Mouse (Mus musculus): ENCODE data around the gene Alg2. TPM values are rescaled to one million over a fixed set of nuclear protein-coding genes. Genes with fewer than 3 reads are reported as not detected.

The Alg2 gene
- polyA plus RNA-seq (2016; fragmentation: Nextera tagmentation; extraction: Ambion mirVana): 94.9 and 120 TPM in 2 replicates

GRCm38 (mm10) chr4:47473968-47474729 is at the start of gene Alg2, which contains the start of gene Sec61b:
Gene Alg2 (minus strand): TSS chr4:47474333.
Gene Sec61b (plus strand): TSS chr4:47474658.
- H3K4me3 ChIP-seq: peak within 1 kb of the TSS; percentile 77
- DNase-seq (ENCODE audit: low spot score): peak; percentile 97
- peak within 1 kb of the TSS; percentile 94 for H3K27ac ChIP-seq
- H3K27me3 ChIP-seq (ENCODE audit: insufficient read depth, poor library complexity, severe bottlenecking): no peaks in the 10 kb centered on the region
- WGBS: under 1% methylated on average over 58 of the region's 58 CpGs
- peaks cover 10% of the 10 kb centered on the region; the same call in 1 of the 2 replicates for H3K9me3 ChIP-seq
- peaks cover 66% of the 10 kb centered on the region for H3K36me3 ChIP-seq
- H3K4me1 ChIP-seq (replicated peaks): peaks cover 25% of the 10 kb centered on the region

GRCm38 (mm10) chr4:47521884-47522605 is 47.9 kb upstream of the Alg2 start:
- Histone ChIP-seq H3K27ac (no peak overlapping the region), H3K4me1 (replicated peaks) (peaks cover 7% of the 10 kb centered on the region; the same call in 1 of the 2 replicates), H3K27me3 (ENCODE audit: insufficient read depth, poor library complexity, severe bottlenecking) (no peaks in the 10 kb centered on the region), H3K36me3 (no peaks in the 10 kb centered on the region), H3K9me3 (no peaks in the 10 kb centered on the region), H3K4me3 (no peak overlapping the region)
- DNase-seq (ENCODE audit: low spot score): no peak
- WGBS: 90% methylated on average over 6 of the region's 6 CpGs

- Histone ChIP-seq H3K4me1 (replicated peaks) (peaks cover 7% of the 10 kb centered on the region; the same call in 1 of the 2 replicates), H3K9me3 (no peaks in the 10 kb centered on the region), H3K27ac (no peak overlapping the region), H3K27me3 (ENCODE audit: insufficient read depth, poor library complexity, severe bottlenecking) (no peaks in the 10 kb centered on the region), H3K4me3 (no peak overlapping the region), H3K36me3 (no peaks in the 10 kb centered on the region)
- DNase-seq (ENCODE audit: low spot score): no peak
- 68% methylated on average over 4 of the region's 4 CpGs for WGBS
Measured at GRCm38 (mm10) chr4:47520076-47520475, 45.9 kb upstream of the Alg2 start.

- H3K36me3 ChIP-seq: no peaks in the 10 kb centered on the region
- no peak for DNase-seq (ENCODE audit: low spot score)
- no peaks in the 10 kb centered on the region for H3K9me3 ChIP-seq
- WGBS: 65% methylated on average over 12 of the region's 12 CpGs
- H3K27ac ChIP-seq: peak overlapping the region; percentile 76
- no peak overlapping the region for H3K4me3 ChIP-seq
- no peaks in the 10 kb centered on the region for H3K27me3 ChIP-seq (ENCODE audit: insufficient read depth, poor library complexity, severe bottlenecking)
- peaks cover 7% of the 10 kb centered on the region; the same call in 1 of the 2 replicates for H3K4me1 ChIP-seq (replicated peaks)
Measured at GRCm38 (mm10) chr4:47518551-47519181, 44.5 kb upstream of the Alg2 start.

- Histone ChIP-seq H3K36me3 (no peaks in the 10 kb centered on the region), H3K4me3 (no peak overlapping the region), H3K27me3 (ENCODE audit: insufficient read depth, poor library complexity, severe bottlenecking) (no peaks in the 10 kb centered on the region), H3K9me3 (no peaks in the 10 kb centered on the region), H3K27ac (no peak overlapping the region), H3K4me1 (replicated peaks) (no peaks in the 10 kb centered on the region)
- WGBS: 85% methylated on average over 10 of the region's 10 CpGs
- DNase-seq (ENCODE audit: low spot score): no peak
Measured at GRCm38 (mm10) chr4:47504841-47505517, 30.8 kb upstream of the Alg2 start.

- Histone ChIP-seq H3K36me3 (no peaks in the 10 kb centered on the region), H3K4me3 (no peak overlapping the region), H3K27me3 (ENCODE audit: insufficient read depth, poor library complexity, severe bottlenecking) (no peaks in the 10 kb centered on the region), H3K9me3 (no peaks in the 10 kb centered on the region), H3K27ac (no peak overlapping the region), H3K4me1 (replicated peaks) (peaks cover 1% of the 10 kb centered on the region; the same call in 1 of the 2 replicates)
- 82% methylated on average over 6 of the region's 6 CpGs for WGBS
- no peak for DNase-seq (ENCODE audit: low spot score)
Measured at GRCm38 (mm10) chr4:47503045-47503444, 28.9 kb upstream of the Alg2 start.

- Histone ChIP-seq H3K9me3 (no peaks in the 10 kb centered on the region), H3K36me3 (no peaks in the 10 kb centered on the region), H3K4me3 (no peak overlapping the region), H3K4me1 (replicated peaks) (peaks cover 4% of the 10 kb centered on the region; the same call in 1 of the 2 replicates), H3K27me3 (ENCODE audit: insufficient read depth, poor library complexity, severe bottlenecking) (no peaks in the 10 kb centered on the region), H3K27ac (no peak overlapping the region)
- WGBS: 38% methylated on average over 4 of the region's 4 CpGs
- DNase-seq (ENCODE audit: low spot score): peak; percentile 45
Measured at GRCm38 (mm10) chr4:47502546-47502971, 28.4 kb upstream of the Alg2 start.

- no peaks in the 10 kb centered on the region for H3K9me3 ChIP-seq
- H3K4me1 ChIP-seq (replicated peaks): peaks cover 4% of the 10 kb centered on the region; the same call in 1 of the 2 replicates
- 83% methylated on average over 10 of the region's 10 CpGs for WGBS
- no peaks in the 10 kb centered on the region for H3K27me3 ChIP-seq (ENCODE audit: insufficient read depth, poor library complexity, severe bottlenecking)
- H3K36me3 ChIP-seq: no peaks in the 10 kb centered on the region
- no peak overlapping the region for H3K27ac ChIP-seq
- DNase-seq (ENCODE audit: low spot score): no peak
- no peak overlapping the region for H3K4me3 ChIP-seq
Measured at GRCm38 (mm10) chr4:47499121-47499545, 25.0 kb upstream of the Alg2 start.

- H3K4me3 ChIP-seq: no peak overlapping the region
- peaks cover 4% of the 10 kb centered on the region; the same call in 1 of the 2 replicates for H3K4me1 ChIP-seq (replicated peaks)
- peak overlapping the region; percentile 23; the same call in 1 of the 2 replicates for H3K27ac ChIP-seq
- 73% methylated on average over 7 of the region's 7 CpGs for WGBS
- no peaks in the 10 kb centered on the region for H3K27me3 ChIP-seq (ENCODE audit: insufficient read depth, poor library complexity, severe bottlenecking)
- no peak for DNase-seq (ENCODE audit: low spot score)
- no peaks in the 10 kb centered on the region for H3K36me3 ChIP-seq
- H3K9me3 ChIP-seq: no peaks in the 10 kb centered on the region
Measured at GRCm38 (mm10) chr4:47497811-47498385, 23.8 kb upstream of the Alg2 start.

- Histone ChIP-seq H3K36me3 (no peaks in the 10 kb centered on the region), H3K9me3 (no peaks in the 10 kb centered on the region), H3K4me1 (replicated peaks) (peaks cover 27% of the 10 kb centered on the region), H3K27ac (no peak overlapping the region), H3K4me3 (no peak overlapping the region), H3K27me3 (ENCODE audit: insufficient read depth, poor library complexity, severe bottlenecking) (no peaks in the 10 kb centered on the region)
- WGBS: 85% methylated on average over 2 of the region's 2 CpGs
- DNase-seq (ENCODE audit: low spot score): no peak
Measured at GRCm38 (mm10) chr4:47494686-47495085, 20.6 kb upstream of the Alg2 start.

GRCm38 (mm10) chr4:47494137-47494536 is 20.0 kb upstream of the Alg2 start:
- Histone ChIP-seq H3K9me3 (no peaks in the 10 kb centered on the region), H3K27me3 (ENCODE audit: insufficient read depth, poor library complexity, severe bottlenecking) (no peaks in the 10 kb centered on the region), H3K4me1 (replicated peaks) (peaks cover 27% of the 10 kb centered on the region), H3K4me3 (no peak overlapping the region), H3K27ac (no peak overlapping the region), H3K36me3 (no peaks in the 10 kb centered on the region)
- DNase-seq (ENCODE audit: low spot score): no peak
- 69% methylated on average over 1 of the region's 1 CpGs for WGBS

GRCm38 (mm10) chr4:47493456-47493855 is 19.3 kb upstream of the Alg2 start:
- Histone ChIP-seq H3K27ac (no peak overlapping the region), H3K36me3 (no peaks in the 10 kb centered on the region), H3K4me3 (no peak overlapping the region), H3K9me3 (no peaks in the 10 kb centered on the region), H3K27me3 (ENCODE audit: insufficient read depth, poor library complexity, severe bottlenecking) (no peaks in the 10 kb centered on the region), H3K4me1 (replicated peaks) (peaks cover 27% of the 10 kb centered on the region)
- DNase-seq (ENCODE audit: low spot score): no peak
- WGBS: 78% methylated on average over 8 of the region's 8 CpGs
